Mouse (Mus musculus) neural tube, embryonic 12.5 days (tissue): ENCODE results near the gene Coro7. TPM values are rescaled to one million over a fixed set of nuclear protein-coding genes. Genes with fewer than 3 reads are reported as not detected.

Source experiments
- ATAC-seq: fragments of 200-750 bp; cut with Nextera tagmentation; 2 replicates; pipeline ENCODE4 v1.8.0; 2017; ENCODE audit warnings: low read depth, mild to moderate bottlenecking, moderate TSS enrichment, moderate library complexity; ENCODE audit not compliant: low FRiP score
- H3K27ac ChIP-seq: fragments of 300-500 bp; sonication (generic); 2 replicates; pipeline ENCODE4 v1.5.1; 2016
- H3K27me3 ChIP-seq: fragments of 300-500 bp; sonication (generic); replicated peaks from 2 replicates; pipeline ENCODE4 v1.6.1; 2016; ENCODE audit warnings: mild to moderate bottlenecking
- H3K36me3 ChIP-seq: fragments of 300-500 bp; sonication (generic); 2 replicates; pipeline ENCODE4 v1.6.1; 2016; ENCODE audit warnings: mild to moderate bottlenecking
- H3K4me1 ChIP-seq: fragments of 300-500 bp; sonication (generic); 2 replicates; pipeline ENCODE4 v1.6.1; 2016
- H3K4me2 ChIP-seq: fragments of 300-500 bp; sonication (generic); replicated peaks from 2 replicates; pipeline ENCODE4 v1.6.1; 2016; ENCODE audit warnings: mild to moderate bottlenecking
- H3K4me3 ChIP-seq: fragments of 300-500 bp; sonication (generic); 2 replicates; pipeline ENCODE4 v1.5.1; 2016
- H3K9ac ChIP-seq: fragments of 300-500 bp; sonication (generic); 2 replicates; pipeline ENCODE4 v1.6.1; 2016; ENCODE audit warnings: mild to moderate bottlenecking
- H3K9me3 ChIP-seq: fragments of 300-500 bp; sonication (generic); 2 replicates; pipeline ENCODE4 v1.6.1; 2016; ENCODE audit warnings: mild to moderate bottlenecking
- WGBS: fragments of 180-500 bp; shearing (Covaris S2); methylation state at CpG from one replicate; pipeline ENCODE4 v1.1.7; 2016; 5-methylcytosine and 5-hydroxymethylcytosine counted together
- polyA plus RNA-seq: library from polyadenylated mRNA; unstranded; fragments of >200 nt; fragmentation: Nextera tagmentation; extraction: Ambion mirVana; gene quantifications from 2 replicates; pipeline ENCODE4 v1.2.1, GENCODE M21; 2016

Coro7 gene
- polyA plus RNA-seq, 1 experiment from 2014 or later = 31.2 TPM

DNA sequence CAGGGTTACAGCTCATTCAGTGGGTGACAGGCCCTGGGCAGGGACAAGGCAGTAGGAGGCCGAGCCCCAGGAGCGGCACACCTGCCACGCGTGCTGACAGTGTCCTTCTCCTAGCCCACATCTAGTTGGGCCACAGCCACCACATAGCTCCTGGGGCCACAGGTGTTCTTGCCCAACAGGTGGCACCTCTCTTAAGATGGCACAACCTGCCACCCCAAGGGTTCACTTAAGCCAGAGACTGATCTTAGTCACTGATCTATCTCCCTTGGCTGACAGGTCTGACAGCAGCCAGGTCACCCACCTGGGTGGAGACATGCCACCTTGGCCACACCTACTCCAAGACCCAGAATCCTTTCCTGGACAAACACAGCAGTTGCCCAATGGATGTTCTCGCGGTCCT lies 36.6 kb downstream of the Coro7 start:
- no peak overlapping the region for H3K9ac ChIP-seq
- peaks cover 12% of the 10 kb centered on the region; the same call in 1 of the 2 replicates for H3K36me3 ChIP-seq
- peak overlapping the region; percentile 90 for H3K4me2 ChIP-seq
- no peak overlapping the region for H3K4me3 ChIP-seq
- no peak overlapping the region for H3K27ac ChIP-seq
- ATAC-seq = no peak
- H3K4me1 ChIP-seq = peaks cover 39% of the 10 kb centered on the region
- WGBS = 87% methylated on average over 6 of the region's 6 CpGs
- no peaks in the 10 kb centered on the region for H3K27me3 ChIP-seq
- H3K9me3 ChIP-seq = no peaks in the 10 kb centered on the region

DNA sequence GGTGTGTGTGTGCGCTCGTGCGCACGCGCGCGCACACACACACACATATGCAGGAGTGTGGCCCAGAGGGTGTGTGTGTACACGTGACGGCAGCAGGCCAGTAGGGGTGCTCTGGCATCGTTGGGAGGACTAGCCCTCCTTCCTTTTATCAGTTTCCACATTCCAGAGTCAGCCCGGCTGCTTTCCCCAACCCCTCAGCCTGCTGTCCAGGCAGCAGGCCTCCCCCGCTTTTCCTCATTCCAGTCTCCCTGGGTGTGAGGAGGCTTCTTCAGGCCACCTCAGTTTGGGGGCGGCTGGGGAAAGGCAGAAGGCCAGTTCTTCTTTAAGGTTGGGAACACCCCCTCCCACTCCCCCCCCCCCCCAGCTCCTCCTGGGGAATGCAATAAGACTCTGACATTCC lies 37.4 kb downstream of the Coro7 start:
- Histone ChIP-seq H3K36me3 (peaks cover 7% of the 10 kb centered on the region; the same call in 1 of the 2 replicates), H3K27me3 (no peaks in the 10 kb centered on the region), H3K4me2 (peak overlapping the region; percentile 90), H3K9ac (peak overlapping the region; percentile 21; the same call in 1 of the 2 replicates), H3K4me3 (no peak overlapping the region), H3K9me3 (no peaks in the 10 kb centered on the region), H3K27ac (no peak overlapping the region), H3K4me1 (peaks cover 38% of the 10 kb centered on the region)
- no peak for ATAC-seq
- 42% methylated on average over 13 of the region's 13 CpGs for WGBS

DNA sequence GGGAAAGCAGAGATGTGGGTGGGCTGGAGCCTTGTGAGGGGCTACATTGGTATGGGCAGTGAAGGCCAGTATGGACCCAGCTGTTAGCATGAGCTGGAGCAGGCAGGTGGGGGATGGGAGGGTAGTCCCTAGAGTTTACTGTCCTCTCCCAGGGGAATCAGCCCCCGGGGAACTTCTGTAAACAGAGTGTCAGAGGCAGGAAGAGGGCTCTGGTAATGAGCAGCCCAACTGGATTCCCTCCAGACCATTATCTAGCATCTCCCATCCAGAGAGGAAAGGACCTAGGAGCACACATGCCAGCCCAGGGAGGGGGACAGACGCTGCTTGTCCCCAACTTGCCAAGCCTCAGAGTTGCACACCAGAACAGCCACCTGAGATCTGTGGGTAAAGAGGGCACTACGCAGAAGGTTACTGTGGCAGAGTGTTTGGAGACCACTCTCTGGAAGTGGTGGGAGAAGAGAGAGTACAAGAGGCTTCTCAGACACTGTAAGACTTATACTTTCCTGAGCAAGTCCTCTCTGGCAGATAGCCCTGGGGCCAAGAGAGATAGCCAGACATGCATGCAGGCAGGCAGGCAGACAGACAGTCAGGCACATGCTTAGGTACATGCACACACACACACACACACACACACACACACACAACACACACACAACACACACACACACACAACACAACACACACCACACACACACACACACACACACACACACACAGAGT lies 38.3 kb downstream of the Coro7 start:
- H3K36me3 ChIP-seq = peaks cover 7% of the 10 kb centered on the region; the same call in 1 of the 2 replicates
- H3K9ac ChIP-seq = no peak overlapping the region
- no peaks in the 10 kb centered on the region for H3K27me3 ChIP-seq
- H3K4me3 ChIP-seq = peak overlapping the region; percentile 57
- H3K27ac ChIP-seq = no peak overlapping the region
- no peaks in the 10 kb centered on the region for H3K9me3 ChIP-seq
- 44% methylated on average over 3 of the region's 3 CpGs for WGBS
- H3K4me1 ChIP-seq = peaks cover 33% of the 10 kb centered on the region
- no peak for ATAC-seq
- H3K4me2 ChIP-seq = peak overlapping the region; percentile 90

- Histone ChIP-seq H3K36me3 (peaks cover 3% of the 10 kb centered on the region; the same call in 1 of the 2 replicates), H3K4me1 (peaks cover 33% of the 10 kb centered on the region), H3K27me3 (no peaks in the 10 kb centered on the region), H3K9me3 (no peaks in the 10 kb centered on the region), H3K4me2 (peak overlapping the region; percentile 90), H3K27ac (peak overlapping the region; percentile 29; the same call in 1 of the 2 replicates), H3K4me3 (peak overlapping the region; percentile 57), H3K9ac (peak overlapping the region; percentile 62)
- ATAC-seq = peak; percentile 41
- 6% methylated on average over 17 of the region's 17 CpGs for WGBS
Measured at GRCm38 (mm10) chr16:4640267-4641005, 39.1 kb downstream of the Coro7 start.

DNA sequence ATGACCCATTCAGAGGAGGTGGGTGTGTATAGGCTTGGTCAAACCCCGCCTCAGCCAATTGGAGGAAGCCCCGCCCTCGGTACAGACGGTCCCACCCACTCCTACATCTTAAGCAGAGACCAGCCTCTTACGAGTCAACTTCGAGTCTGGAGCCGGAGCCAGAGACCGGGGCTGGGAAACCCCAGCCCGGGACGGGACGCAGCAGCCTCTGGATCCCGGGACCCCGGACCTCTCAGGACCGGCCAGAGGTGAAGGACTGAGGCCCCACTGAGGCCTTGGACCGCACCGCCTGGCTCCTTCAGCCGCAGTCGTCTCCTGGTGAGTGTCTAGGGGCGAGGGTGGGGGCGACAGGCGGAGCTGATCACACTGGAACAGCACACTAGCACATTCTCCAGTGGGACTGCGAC lies 39.7 kb downstream of the Coro7 start, which contains the start of the genes Vasn and Dnaja3:
Gene Vasn (plus strand): TSS at position 111 of the 407 bp plus-strand sequence.
Gene Dnaja3 (plus strand): TSS at position 159 of the 407 bp plus-strand sequence.
- WGBS = under 1% methylated on average over 22 of the region's 22 CpGs

GRCm38 (mm10) chr16:4638891-4639390 lies 40.6 kb downstream of the Coro7 start:
- no peak for ATAC-seq
- H3K27ac ChIP-seq = no peak overlapping the region
- H3K4me1 ChIP-seq = peaks cover 32% of the 10 kb centered on the region

More for the DNA sequence above, 39.7 kb downstream of the Coro7 start, which contains the start of the genes Vasn and Dnaja3:
- Histone ChIP-seq H3K27ac (peak within 1 kb of the TSS; percentile 29), H3K27me3 (no peaks in the 10 kb centered on the region), H3K9me3 (no peaks in the 10 kb centered on the region), H3K4me1 (peaks cover 33% of the 10 kb centered on the region), H3K9ac (peak within 1 kb of the TSS; percentile 62), H3K4me3 (peak within 1 kb of the TSS; percentile 57), H3K4me2 (peak within 1 kb of the TSS; percentile 90), H3K36me3 (peaks cover 3% of the 10 kb centered on the region; the same call in 1 of the 2 replicates)
- ATAC-seq = peak; percentile 95

DNA sequence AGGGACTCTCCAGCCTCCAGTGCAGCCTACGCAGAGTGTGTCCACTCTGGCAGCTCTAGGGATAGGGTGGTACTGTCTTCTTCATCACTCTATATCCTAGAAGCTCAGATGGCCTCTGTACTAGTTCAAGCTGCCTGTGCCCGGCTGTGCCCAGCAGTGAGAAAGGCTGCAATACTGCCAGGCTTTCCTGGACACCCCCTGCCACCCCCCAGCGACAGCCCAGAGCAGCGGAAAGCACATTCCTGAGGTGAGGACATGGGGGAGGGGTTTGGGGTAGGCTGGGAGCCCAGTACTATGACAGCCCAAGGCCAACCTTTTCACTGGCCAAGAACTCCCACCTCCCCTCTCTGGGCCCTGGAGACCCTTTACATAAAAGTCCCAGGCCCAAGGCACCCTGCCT lies 43.8 kb downstream of the Coro7 start:
- Histone ChIP-seq H3K36me3 (peaks cover 27% of the 10 kb centered on the region), H3K9ac (no peak overlapping the region), H3K4me1 (peaks cover 9% of the 10 kb centered on the region), H3K27me3 (no peaks in the 10 kb centered on the region), H3K9me3 (no peaks in the 10 kb centered on the region), H3K4me3 (no peak overlapping the region), H3K4me2 (no peak overlapping the region), H3K27ac (no peak overlapping the region)
- WGBS = 81% methylated on average over 4 of the region's 4 CpGs
- no peak for ATAC-seq

More at GRCm38 (mm10) chr16:4638891-4639390, 40.6 kb downstream of the Coro7 start:
- WGBS = 88% methylated on average over 3 of the region's 3 CpGs
- Histone ChIP-seq H3K9ac (no peak overlapping the region), H3K27me3 (no peaks in the 10 kb centered on the region), H3K4me2 (no peak overlapping the region), H3K4me3 (no peak overlapping the region), H3K36me3 (peaks cover 8% of the 10 kb centered on the region; the same call in 1 of the 2 replicates), H3K9me3 (no peaks in the 10 kb centered on the region)

GRCm38 (mm10) chr16:4634681-4635080 lies 44.9 kb downstream of the Coro7 start:
- Histone ChIP-seq H3K9me3 (no peaks in the 10 kb centered on the region), H3K36me3 (peaks cover 27% of the 10 kb centered on the region), H3K27ac (no peak overlapping the region), H3K27me3 (no peaks in the 10 kb centered on the region), H3K4me2 (no peak overlapping the region), H3K4me1 (no peaks in the 10 kb centered on the region), H3K9ac (no peak overlapping the region), H3K4me3 (no peak overlapping the region)
- ATAC-seq = no peak
- WGBS = 87% methylated on average over 9 of the region's 9 CpGs

DNA sequence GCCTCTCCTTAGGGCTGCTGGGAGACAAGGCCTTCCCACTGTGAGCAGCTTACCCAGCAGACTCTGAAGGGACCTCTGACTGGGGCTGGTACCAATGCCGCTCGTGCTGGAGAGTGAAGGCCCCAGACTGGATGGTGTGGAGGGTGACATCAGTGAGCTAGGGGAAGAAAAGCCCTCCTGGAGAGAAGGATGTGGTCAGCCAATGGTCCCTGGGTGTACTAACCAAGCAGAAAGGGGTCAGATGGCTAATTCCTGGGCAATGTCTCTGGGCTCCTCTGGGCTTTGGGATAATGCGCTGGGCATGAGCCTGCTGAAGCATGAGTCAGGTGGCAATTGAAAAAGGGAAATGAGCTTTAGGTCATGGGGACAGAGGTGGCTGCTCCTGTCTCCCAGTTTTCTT lies 45.9 kb downstream of the Coro7 start:
- H3K4me1 ChIP-seq = no peaks in the 10 kb centered on the region
- H3K9ac ChIP-seq = no peak overlapping the region
- H3K4me3 ChIP-seq = no peak overlapping the region
- H3K27me3 ChIP-seq = no peaks in the 10 kb centered on the region
- ATAC-seq = no peak
- 94% methylated on average over 3 of the region's 3 CpGs for WGBS
- H3K36me3 ChIP-seq = peaks cover 27% of the 10 kb centered on the region
- H3K9me3 ChIP-seq = no peaks in the 10 kb centered on the region
- no peak overlapping the region for H3K4me2 ChIP-seq
- no peak overlapping the region for H3K27ac ChIP-seq

GRCm38 (mm10) chr16:4632050-4632449 lies 47.5 kb downstream of the Coro7 start:
- Histone ChIP-seq H3K9ac (no peak overlapping the region), H3K27me3 (no peaks in the 10 kb centered on the region), H3K4me1 (no peaks in the 10 kb centered on the region), H3K4me2 (no peak overlapping the region), H3K4me3 (no peak overlapping the region), H3K9me3 (no peaks in the 10 kb centered on the region), H3K27ac (no peak overlapping the region), H3K36me3 (peaks cover 31% of the 10 kb centered on the region)
- WGBS = 49% methylated on average over 7 of the region's 7 CpGs
- no peak; the same call in 1 of the 2 replicates for ATAC-seq

DNA sequence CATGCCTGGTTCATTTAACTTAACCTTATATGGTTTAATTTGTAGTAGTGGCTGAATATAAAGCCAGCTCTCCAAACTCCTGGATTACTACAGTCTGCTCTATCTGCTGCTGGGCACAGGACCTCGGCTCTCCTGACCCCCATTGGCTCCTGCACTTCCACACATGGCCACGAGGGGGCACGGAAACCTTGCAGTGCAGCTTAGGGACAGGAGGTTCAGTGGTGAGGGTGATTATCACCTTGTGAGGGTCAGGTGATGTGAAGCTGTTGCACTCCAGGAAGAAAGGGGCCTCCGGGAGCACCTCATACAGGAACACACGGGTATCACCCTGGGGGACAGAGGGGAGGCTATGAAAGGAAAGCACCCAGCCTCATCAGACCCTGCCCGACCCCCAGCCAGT lies 49.6 kb downstream of the Coro7 start:
- Histone ChIP-seq H3K36me3 (peaks cover 31% of the 10 kb centered on the region), H3K4me3 (no peak overlapping the region), H3K9ac (no peak overlapping the region), H3K4me2 (no peak overlapping the region), H3K27me3 (no peaks in the 10 kb centered on the region), H3K9me3 (no peaks in the 10 kb centered on the region), H3K27ac (no peak overlapping the region), H3K4me1 (no peaks in the 10 kb centered on the region)
- WGBS = 23% methylated on average over 6 of the region's 6 CpGs
- ATAC-seq = peak; percentile 64; the same call in 1 of the 2 replicates

DNA sequence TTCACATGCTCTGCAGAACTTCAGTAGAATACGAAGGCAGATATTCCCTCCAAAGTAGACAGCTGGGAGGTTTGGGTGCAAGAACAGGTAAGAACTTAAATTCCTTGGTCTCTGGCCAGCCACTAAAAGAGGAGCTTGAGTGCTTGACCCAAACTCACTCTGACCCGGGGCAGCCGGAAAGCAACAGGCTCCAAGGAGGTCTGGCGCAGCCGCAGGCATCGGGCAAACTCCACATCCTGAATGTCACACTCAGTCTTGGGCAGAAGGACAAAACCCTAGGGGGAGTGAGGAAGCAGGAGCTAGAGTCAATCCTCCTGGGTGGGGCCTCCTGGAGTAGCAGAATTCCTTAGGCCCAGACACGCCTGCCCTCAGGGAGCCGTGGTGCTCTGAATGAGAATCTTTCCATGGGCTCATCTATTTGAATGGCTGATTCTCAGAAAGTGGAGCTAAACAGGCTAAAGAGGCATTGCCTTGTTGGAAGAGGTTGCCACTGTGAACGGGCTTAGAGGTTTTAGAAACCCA lies 50.6 kb downstream of the Coro7 start:
- H3K4me2 ChIP-seq = no peak overlapping the region
- ATAC-seq = no peak
- WGBS = 95% methylated on average over 9 of the region's 9 CpGs

More for the DNA sequence above, 50.6 kb downstream of the Coro7 start:
- H3K9ac ChIP-seq = no peak overlapping the region
- H3K9me3 ChIP-seq = no peaks in the 10 kb centered on the region
- peaks cover 3% of the 10 kb centered on the region; the same call in 1 of the 2 replicates for H3K4me1 ChIP-seq
- no peak overlapping the region for H3K4me3 ChIP-seq
- H3K27me3 ChIP-seq = no peaks in the 10 kb centered on the region
- H3K27ac ChIP-seq = no peak overlapping the region
- H3K36me3 ChIP-seq = peaks cover 26% of the 10 kb centered on the region
